Mouse (Mus musculus) testis, adult 2 months (tissue): Measurements from ENCODE around the gene 4933416C03Rik. TPM values are rescaled to one million over a fixed set of nuclear protein-coding genes. Genes with fewer than 3 reads are reported as not detected.

Experiments used
- H3K27ac ChIP-seq: fragments of 200-500 bp; 2 replicates; pipeline ENCODE4 v1.5.1; 2012; ENCODE audit warnings: low read depth, low read length; ENCODE audit not compliant: control insufficient read depth, insufficient read depth
- H3K27me3 ChIP-seq: fragments of 200-500 bp; 2 replicates; pipeline ENCODE4 v1.6.1; 2012; ENCODE audit warnings: mild to moderate bottlenecking, low read length, moderate library complexity; ENCODE audit not compliant: control insufficient read depth, insufficient read depth
- H3K36me3 ChIP-seq: fragments of 200-500 bp; 2 replicates; pipeline ENCODE4 v1.6.1; 2012; ENCODE audit warnings: mild to moderate bottlenecking, low read length; ENCODE audit not compliant: control insufficient read depth, insufficient read depth
- H3K4me1 ChIP-seq: fragments of 200-500 bp; 2 replicates; pipeline ENCODE4 v1.6.1; 2012; ENCODE audit warnings: low read length; ENCODE audit not compliant: control insufficient read depth, insufficient read depth
- H3K4me3 ChIP-seq: fragments of 200-500 bp; 2 replicates; pipeline ENCODE4 v1.5.1; 2012; ENCODE audit warnings: low read depth, mild to moderate bottlenecking, low read length, moderate library complexity, mixed read lengths; ENCODE audit not compliant: control insufficient read depth
- CTCF ChIP-seq: fragments of 200-500 bp; IDR thresholded peaks from 2 replicates; pipeline ENCODE4 v1.5.1; 2012; ENCODE audit warnings: low read depth, mild to moderate bottlenecking, inconsistent platforms, low read length, moderate library complexity; ENCODE audit not compliant: control insufficient read depth, insufficient read depth, insufficient replicate concordance
- POLR2A ChIP-seq: fragments of 200-500 bp; IDR thresholded peaks from 2 replicates; pipeline ENCODE4 v1.6.1; 2012; ENCODE audit warnings: low read depth, mild to moderate bottlenecking, inconsistent platforms, low read length, moderate library complexity; ENCODE audit not compliant: control insufficient read depth
- polyA plus RNA-seq: library from polyadenylated mRNA; depleted of rRNA; stranded (reverse); fragments of >200 nt; gene quantifications from 2 replicates; pipeline ENCODE4 v1.2.3, GENCODE M21; 2012

The 4933416C03Rik gene
- polyA plus RNA-seq, 1 experiment: 46.6 TPM

DNA sequence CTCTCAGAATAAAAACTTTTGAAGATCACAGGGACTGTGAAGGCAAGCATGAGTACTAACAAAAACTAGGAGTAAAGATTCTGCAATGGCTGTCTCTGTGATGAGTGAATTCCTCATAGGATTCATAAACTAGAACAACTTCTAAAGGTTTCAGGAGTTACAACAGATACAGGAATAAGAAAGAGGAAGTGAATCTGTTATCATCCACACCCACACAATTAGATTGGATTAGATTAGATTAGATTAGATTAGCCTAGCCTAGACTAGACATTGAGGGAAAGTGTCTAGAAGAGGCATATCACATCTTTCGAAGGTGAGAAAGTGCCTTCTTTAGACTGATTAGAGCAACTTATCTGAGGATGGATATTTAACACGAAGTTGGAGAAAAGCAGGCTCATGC is 21.5 kb upstream of the 4933416C03Rik start:
- no peak overlapping the region for H3K27ac ChIP-seq
- H3K27me3 ChIP-seq: no peaks in the 10 kb centered on the region
- no peak for TF ChIP-seq POLR2A
- TF ChIP-seq CTCF: no peak
- no peaks in the 10 kb centered on the region for H3K4me1 ChIP-seq
- no peaks in the 10 kb centered on the region for H3K36me3 ChIP-seq
- no peak overlapping the region for H3K4me3 ChIP-seq

- no peak for TF ChIP-seq POLR2A
- no peak for TF ChIP-seq CTCF
- Histone ChIP-seq H3K27me3 (no peaks in the 10 kb centered on the region), H3K4me3 (no peak overlapping the region), H3K27ac (no peak overlapping the region), H3K36me3 (no peaks in the 10 kb centered on the region), H3K4me1 (no peaks in the 10 kb centered on the region)
Observed at GRCm38 (mm10) chr10:116132233-116132632, 18.5 kb upstream of the 4933416C03Rik start.

DNA sequence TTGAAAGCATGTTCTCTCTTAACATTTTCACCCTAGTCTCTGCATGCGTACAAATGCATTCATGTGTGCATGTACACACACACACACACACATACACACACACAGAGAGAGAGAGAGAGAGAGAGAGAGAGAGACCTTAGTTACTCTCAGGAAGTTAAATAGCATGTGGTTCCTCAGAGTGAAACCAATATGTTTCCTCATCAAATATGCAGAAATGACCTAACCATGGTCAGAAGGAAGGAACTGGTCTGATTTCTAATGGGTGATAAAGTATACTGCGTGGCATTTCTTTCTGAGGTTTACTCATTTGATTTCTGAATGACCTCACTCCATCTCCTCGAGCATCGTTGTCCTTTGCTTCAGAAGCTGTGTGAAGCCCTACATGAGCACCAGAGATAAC is 17.5 kb upstream of the 4933416C03Rik start:
- no peak overlapping the region for H3K27ac ChIP-seq
- no peaks in the 10 kb centered on the region for H3K36me3 ChIP-seq
- no peak overlapping the region for H3K4me3 ChIP-seq
- no peaks in the 10 kb centered on the region for H3K4me1 ChIP-seq
- H3K27me3 ChIP-seq: no peaks in the 10 kb centered on the region
- no peak for TF ChIP-seq CTCF
- no peak for TF ChIP-seq POLR2A

GRCm38 (mm10) chr10:116130401-116130800 is 16.7 kb upstream of the 4933416C03Rik start:
- Histone ChIP-seq H3K27me3 (no peaks in the 10 kb centered on the region), H3K36me3 (no peaks in the 10 kb centered on the region), H3K4me3 (no peak overlapping the region), H3K27ac (no peak overlapping the region), H3K4me1 (no peaks in the 10 kb centered on the region)
- no peak for TF ChIP-seq POLR2A
- no peak for TF ChIP-seq CTCF

DNA sequence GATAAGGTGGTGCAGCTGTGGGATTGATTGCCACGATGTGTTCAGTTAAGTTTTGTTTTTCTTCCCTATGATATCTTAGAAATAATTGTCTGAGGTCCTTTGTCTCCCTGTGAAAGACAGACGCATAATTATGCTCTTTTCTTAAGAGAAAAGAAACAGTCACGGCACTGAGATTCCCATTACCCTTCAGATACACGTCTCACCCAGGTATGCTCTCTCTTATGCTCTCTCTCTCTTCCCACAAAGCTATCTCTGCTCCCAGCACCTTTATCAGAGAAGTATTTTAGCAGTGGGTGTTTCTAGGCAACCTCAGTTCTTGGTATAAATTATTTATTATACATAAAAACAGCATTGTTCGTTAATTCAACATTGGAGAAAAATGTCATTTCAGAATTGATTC is 11.6 kb upstream of the 4933416C03Rik start:
- Histone ChIP-seq H3K27me3 (no peaks in the 10 kb centered on the region), H3K27ac (no peak overlapping the region), H3K4me3 (no peak overlapping the region), H3K36me3 (no peaks in the 10 kb centered on the region), H3K4me1 (no peaks in the 10 kb centered on the region)
- no peak for TF ChIP-seq POLR2A
- no peak for TF ChIP-seq CTCF

DNA sequence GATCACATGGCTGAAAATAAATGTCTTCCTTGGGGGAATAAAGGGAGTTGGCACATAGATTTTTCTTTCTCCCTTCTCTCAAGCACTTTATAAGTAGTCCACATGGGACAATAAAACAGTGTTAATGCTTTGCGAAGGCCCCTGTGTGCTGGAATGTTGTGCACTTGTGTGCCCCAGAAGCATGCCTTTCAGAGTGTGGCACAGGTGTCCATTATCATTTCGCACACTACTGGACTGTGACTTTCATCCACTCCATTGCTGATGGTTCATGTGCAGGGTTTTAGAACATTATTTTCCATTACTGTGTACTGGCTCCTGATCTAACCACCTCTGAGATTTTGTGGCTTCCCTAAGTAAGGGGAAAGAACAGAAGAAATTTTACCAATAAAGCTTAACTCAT is 10.1 kb upstream of the 4933416C03Rik start:
- H3K27ac ChIP-seq: no peak overlapping the region
- H3K4me1 ChIP-seq: no peaks in the 10 kb centered on the region
- H3K27me3 ChIP-seq: no peaks in the 10 kb centered on the region
- TF ChIP-seq POLR2A (no peak), CTCF (no peak)
- no peaks in the 10 kb centered on the region for H3K36me3 ChIP-seq
- H3K4me3 ChIP-seq: no peak overlapping the region

DNA sequence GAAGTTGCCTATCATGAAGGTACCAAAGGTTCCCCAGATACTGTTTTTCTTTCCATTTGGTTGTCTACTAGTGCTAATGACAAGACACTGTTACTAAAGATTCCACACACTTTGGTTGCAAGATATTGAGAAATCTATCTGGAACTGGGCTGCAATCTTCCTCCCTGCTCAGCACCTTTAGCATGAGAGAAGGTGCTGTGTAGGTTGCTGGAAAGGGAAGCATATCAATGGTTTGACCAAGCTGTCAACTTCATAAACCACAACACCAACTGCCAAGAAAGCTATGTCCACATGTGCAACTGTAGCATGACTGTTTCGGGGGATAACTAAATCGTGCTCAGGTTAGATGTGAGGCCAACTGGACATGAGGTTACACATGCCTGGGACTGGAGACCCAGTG is 7.7 kb upstream of the 4933416C03Rik start:
- no peak overlapping the region for H3K4me3 ChIP-seq
- TF ChIP-seq POLR2A: no peak
- no peak for TF ChIP-seq CTCF

GRCm38 (mm10) chr10:116117060-116117459 is 3.3 kb upstream of the 4933416C03Rik start:
- peaks cover 2% of the 10 kb centered on the region for H3K36me3 ChIP-seq
- no peak overlapping the region for H3K27ac ChIP-seq
- H3K4me1 ChIP-seq: 0 out of 2 replicates have a peak, but pooled peaks cover 5% of the 10 kb centered on the region
- no peaks in the 10 kb centered on the region for H3K27me3 ChIP-seq
- no peak for TF ChIP-seq CTCF
- TF ChIP-seq POLR2A: no peak
- H3K4me3 ChIP-seq: no peak overlapping the region

More for the DNA sequence above, 7.7 kb upstream of the 4933416C03Rik start:
- Histone ChIP-seq H3K27ac (no peak overlapping the region), H3K4me1 (no peaks in the 10 kb centered on the region), H3K36me3 (no peaks in the 10 kb centered on the region), H3K27me3 (no peaks in the 10 kb centered on the region)
